Mouse (Mus musculus): ENCODE results near the gene Gm49387.
"Not testable (repeated sequence)": the region's sequence is repeated elsewhere in the genome, so short reads cannot be mapped to it uniquely, and the experiment has no call there.

Gene Gm49387

GRCm38 (mm10) chr14:31630677-31631076, 10.0 kb downstream of the Gm49387 start:
- DNase-seq (ENCODE audit: low spot score): no peak

DNA sequence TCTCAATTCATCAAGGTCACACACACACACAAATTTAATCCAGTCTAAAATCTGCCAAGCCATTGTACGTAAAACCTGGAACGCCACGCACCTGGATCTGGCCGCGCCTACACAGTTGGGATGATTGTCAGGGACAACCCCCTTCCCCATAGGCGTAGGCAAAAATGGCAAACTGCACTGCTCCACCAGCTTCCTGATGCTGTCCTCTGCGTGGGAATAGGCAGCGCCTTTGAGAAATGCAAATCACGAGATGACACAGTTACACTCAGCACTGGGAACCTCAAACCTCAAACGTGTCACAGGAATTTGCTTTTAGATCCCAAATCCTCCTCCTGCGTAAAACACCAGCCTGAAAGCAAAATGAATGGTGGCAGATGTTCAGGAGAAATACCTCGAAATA, 17.9 kb downstream of the Gm49387 start:
- no peak for DNase-seq (ENCODE audit: low spot score)

GRCm38 (mm10) chr14:31620591-31621223, 20.0 kb downstream of the Gm49387 start:
- DNase-seq (ENCODE audit: low spot score): no peak

DNA sequence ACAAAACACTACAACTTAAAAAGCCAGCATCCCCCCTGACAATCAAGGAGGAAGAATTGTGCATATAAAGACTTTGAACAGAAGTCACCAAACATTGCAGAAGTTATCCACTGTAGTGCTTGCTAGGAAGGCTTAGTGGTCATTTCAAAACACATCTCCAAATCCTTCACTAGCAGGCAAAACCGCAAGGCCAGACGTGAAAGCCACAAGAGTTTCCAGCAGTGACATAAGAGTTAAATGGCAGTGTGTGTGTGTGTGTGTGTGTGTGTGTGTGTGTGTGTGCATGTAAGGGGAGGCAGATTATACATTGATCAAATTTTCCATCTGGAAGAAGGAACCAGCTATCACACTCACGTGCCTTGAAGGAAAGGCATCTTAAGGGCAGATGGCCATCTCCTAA, 22.7 kb downstream of the Gm49387 start:
- DNase-seq (ENCODE audit: low spot score): no peak

GRCm38 (mm10) chr14:31617204-31617603, 23.5 kb downstream of the Gm49387 start:
- no peak for DNase-seq (ENCODE audit: low spot score)

GRCm38 (mm10) chr14:31613671-31614070, 27.0 kb downstream of the Gm49387 start:
- DNase-seq (ENCODE audit: low spot score): no peak

DNA sequence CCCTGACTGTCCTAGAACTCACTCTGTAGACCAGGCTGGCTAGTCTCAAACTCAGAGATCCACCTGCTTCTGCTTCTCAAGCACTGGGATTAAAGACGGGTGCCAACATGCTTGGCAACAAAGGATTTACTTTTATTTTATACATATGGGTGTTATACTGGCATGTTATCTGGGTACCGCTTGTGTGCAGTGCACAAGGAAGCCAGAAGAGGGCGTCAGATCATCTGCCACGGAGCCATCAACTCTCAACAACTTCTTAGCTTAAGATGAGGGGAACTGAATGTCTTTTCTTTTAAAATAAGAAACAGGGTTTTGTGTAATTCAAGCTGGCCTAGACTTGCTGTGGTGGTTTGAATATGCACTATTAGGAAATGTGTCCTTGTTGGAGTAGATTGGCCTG, 28.7 kb downstream of the Gm49387 start:
- DNase-seq (ENCODE audit: low spot score): no peak

- no peak for DNase-seq (ENCODE audit: low spot score)
Measured at GRCm38 (mm10) chr14:31605514-31605913, 35.2 kb downstream of the Gm49387 start.

- DNase-seq (ENCODE audit: low spot score): peak; percentile 56
Measured at GRCm38 (mm10) chr14:31604916-31605315, 35.8 kb downstream of the Gm49387 start.

GRCm38 (mm10) chr14:31602616-31602979, 38.1 kb downstream of the Gm49387 start:
- DNase-seq (ENCODE audit: low spot score): not testable (repeated sequence)

DNA sequence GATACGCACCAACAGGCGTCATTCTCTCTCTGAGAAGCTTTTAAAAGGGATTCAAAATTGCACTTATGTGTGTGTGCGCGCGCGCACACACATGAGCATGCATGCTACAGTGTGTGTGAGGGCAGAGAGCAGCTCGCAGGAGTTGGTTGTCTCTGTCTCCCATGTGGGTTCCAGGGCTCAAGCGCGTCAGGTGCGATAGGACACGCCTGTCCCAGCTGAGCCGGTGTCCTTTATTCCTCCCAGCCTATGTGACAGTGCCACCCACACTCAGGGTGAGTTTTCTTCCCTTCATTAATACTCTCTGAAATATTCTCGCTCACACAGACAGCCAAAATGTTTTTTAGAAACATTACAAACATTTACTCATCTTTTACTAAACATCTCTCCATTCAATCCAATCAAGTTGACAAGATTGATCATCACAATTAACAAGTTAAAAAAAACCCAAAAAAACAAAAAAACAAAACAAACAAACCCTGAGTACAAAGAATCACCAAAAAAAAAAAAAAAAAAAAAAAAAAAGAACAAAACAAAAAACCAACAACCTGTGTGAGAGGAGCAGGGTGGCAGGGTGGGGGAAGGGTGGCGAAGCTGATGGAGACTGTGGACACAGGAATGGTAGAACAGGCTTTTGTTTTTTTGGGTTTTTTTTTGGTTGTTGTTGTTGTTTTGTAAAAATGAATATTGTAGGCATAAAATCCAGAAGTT, 38.6 kb downstream of the Gm49387 start:
- no peak for DNase-seq (ENCODE audit: low spot score)

- DNase-seq (ENCODE audit: low spot score): no peak
Measured at GRCm38 (mm10) chr14:31597446-31597845, 43.2 kb downstream of the Gm49387 start.

DNA sequence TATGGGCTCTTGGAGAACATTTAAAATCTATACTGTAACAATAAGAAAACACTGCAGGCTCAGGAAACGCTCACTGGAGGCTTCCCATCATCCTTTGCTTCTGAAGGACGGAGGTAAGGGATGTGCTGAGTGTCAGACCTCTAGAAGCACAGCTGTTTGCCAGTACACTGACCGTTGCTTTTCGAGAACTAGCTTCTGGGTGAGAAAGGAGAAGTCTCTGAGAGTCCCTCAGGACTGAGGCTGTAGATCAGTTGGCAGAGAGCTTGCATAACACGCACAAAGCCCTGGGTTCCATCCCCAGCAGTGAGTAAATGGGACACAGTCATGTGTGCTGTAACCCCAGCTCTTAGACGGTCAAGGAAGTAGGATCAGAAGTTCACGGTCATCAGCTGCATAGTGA, 44.3 kb downstream of the Gm49387 start:
- DNase-seq (ENCODE audit: low spot score): no peak

- DNase-seq (ENCODE audit: low spot score): no peak
Measured at GRCm38 (mm10) chr14:31594693-31595092, 46.0 kb downstream of the Gm49387 start.

DNA sequence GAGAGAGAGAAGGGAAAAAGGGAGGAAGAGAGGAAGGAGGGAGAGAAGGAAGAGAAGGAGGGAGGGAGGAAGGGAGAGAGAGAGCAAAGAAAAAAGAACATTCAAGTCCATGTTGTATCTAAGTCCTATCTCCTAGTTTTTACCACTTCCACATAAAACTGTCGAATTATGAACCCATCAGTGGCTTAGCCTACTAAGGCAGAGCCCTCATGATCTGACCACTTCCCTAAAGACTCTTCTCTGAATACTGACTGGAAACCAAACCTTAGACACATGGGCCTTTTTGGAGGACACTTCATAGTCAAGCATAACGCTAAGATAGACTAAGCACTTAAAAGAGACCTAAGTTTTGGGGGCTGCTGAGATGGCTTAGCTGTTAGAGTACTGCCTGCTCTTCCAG, 47.6 kb downstream of the Gm49387 start:
- DNase-seq (ENCODE audit: low spot score): no peak

DNA sequence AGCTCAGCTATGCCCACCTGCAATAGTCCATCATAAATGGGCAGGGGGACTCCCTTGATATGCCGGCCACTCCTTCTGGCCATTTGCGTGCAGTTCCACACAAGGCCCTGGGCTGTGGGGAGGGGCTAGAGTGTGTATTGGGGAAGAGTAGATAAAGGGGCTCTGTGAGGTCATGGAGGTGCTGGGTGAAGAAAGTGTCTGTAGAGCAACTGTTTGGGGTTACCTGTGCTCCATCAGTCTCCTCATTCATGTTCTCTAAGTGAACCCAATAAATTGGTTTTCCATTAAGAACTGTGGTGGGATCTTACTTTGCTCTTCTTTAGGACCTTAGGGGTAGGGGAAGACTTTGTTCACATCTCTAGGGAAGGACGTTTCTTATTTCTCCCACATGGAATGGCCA, 49.4 kb downstream of the Gm49387 start, which contains the start of gene Colq:
Colq (minus strand) TSS at position 101 of the 400 bp plus-strand sequence.
- no peak for DNase-seq (ENCODE audit: low spot score)

DNA sequence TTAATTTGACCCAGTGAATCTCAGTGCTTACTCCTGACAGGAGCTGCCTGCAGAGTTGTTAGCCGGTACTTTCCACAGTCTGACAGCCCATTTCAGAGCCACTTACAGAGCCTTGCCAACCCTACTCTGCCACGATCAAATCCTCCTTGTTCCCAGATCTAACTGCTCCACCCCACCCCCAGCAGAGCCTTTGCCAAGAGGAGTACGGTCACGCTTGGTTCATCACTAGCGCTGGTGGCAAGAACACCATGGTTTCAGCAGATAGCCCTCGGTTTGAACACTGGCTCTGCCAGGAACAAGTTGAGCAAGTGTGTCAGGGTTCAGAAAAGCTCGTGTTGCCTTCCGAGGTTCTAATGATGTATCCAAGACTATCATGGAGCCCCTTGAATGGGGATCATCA, 54.2 kb downstream of the Gm49387 start:
- DNase-seq (ENCODE audit: low spot score): no peak

DNA sequence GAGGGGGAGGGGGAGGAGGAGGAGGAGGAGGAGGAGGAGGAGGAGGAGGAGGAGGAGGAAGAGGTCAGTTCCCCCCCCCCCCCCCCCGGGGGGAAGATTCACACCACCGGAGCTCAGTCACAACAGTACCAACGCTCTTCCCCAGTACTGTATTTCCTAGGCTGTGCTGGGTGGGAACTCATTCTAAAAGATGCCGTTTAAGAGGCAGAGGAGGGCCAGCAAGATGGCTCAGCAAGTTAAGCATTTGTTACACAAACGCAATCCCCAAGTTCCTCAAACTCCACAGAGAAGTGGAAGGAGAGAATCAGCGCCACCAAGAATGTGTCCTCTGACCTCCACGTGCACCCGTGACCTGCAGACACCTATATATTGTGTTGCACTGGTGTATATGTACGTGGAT, 57.6 kb downstream of the Gm49387 start:
- DNase-seq (ENCODE audit: low spot score): no peak

GRCm38 (mm10) chr14:31577966-31578735, 62.5 kb downstream of the Gm49387 start:
- no peak for DNase-seq (ENCODE audit: low spot score)

DNA sequence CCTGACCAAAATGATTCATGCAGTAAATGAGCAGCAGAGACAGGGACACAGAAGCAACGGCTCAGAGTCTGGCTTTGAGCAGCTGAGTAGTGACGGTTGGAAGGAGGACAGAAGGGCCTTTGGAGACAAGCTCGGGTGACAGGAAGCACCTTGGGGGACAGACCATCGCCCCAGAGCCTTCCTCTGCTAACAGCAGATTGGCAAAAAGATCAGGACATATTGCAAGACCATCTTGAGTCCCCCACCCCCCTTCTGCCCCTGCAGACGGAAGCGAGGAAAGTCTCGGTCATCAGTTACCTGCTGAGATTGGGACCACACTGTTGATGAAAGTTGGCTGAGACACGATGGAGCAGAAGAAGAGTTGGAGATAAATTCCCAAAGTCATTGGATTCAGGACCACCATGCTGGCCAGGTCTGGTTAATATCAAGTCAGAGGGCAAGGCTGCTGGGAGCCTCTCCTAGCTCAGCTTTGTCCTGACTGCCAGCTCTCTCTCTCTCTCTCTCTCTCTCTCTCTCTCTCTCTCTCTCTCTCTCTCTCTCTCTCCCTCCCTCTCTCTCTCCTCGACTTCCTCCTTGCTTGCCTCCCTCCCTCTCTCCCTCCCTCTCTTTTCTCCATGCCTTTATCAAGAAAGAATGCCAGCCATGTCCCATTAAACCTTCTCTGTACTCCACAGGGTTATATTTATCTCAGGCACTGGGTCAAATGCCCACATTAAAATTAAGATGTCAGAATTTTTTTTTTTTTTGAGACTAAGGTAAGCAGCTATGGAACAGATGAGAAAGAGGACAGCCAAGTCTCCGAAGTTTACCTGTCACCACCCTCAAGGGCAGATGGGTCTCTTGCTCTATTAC, 63.6 kb downstream of the Gm49387 start:
- no peak for DNase-seq (ENCODE audit: low spot score)

GRCm38 (mm10) chr14:31575866-31576265, 64.8 kb downstream of the Gm49387 start:
- no peak for DNase-seq (ENCODE audit: low spot score)
